Mouse (Mus musculus): ENCODE results near the gene Ift81. TPM values are rescaled to one million over a fixed set of nuclear protein-coding genes. Genes with fewer than 3 reads are reported as not detected.

The Ift81 gene
- polyA plus RNA-seq, 1 experiment from 2014 or later = 17.4 TPM

DNA sequence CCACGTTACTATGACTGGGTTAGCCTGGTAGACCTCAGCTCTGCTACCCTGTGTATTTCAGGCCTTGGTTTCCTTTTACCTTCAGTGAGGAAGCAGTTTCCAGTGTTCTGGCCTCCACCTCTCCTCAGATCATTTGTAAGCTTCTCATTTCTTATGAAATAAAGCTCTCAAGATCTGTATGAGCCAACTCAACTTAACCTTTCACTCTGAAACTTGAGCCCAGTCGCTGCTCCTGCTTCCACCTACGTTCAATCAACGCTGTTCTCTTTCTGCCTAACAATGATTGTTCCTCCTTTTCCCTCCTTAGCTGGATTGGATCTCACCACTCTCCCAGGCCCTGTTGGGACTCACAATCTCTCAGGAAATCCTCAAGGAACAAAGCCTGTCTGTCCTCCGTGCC, 2.7 kb downstream of the Ift81 start:
- Histone ChIP-seq H3K9ac (ENCODE audit: low read length) (no peak overlapping the region), H3K36me3 (ENCODE audit: control insufficient read depth, insufficient read depth, low read length) (0 out of 2 replicates have a peak, but pooled peaks cover under 1% of the 10 kb centered on the region), H3K4me2 (replicated peaks; ENCODE audit: low read depth) (no peak overlapping the region), H3K27me3 (ENCODE audit: control insufficient read depth, insufficient read depth, low read length) (no peaks in the 10 kb centered on the region), H3K4me3 (ENCODE audit: low read depth, low read length) (no peak overlapping the region), H3K9me3 (ENCODE audit: control insufficient read depth, low read length) (no peaks in the 10 kb centered on the region), H3K4me1 (replicated peaks; ENCODE audit: control insufficient read depth, insufficient read depth) (no peaks in the 10 kb centered on the region), H3K27ac (replicated peaks) (peak overlapping the region; percentile 30; the same call in 1 of the 2 replicates)
- 58% methylated on average over 5 of the region's 5 CpGs for WGBS
- ATAC-seq (ENCODE audit: low FRiP score, low TSS enrichment) (no peak), DNase-seq (ENCODE audit: low spot score) (no peak)
- no peak for TF ChIP-seq EP300 (optimal IDR thresholded peaks at IDR 0.05)
- TF ChIP-seq CTCF (IDR thresholded peaks at IDR 0.05; ENCODE audit: low read depth) = no peak

- WGBS = 86% methylated on average over 2 of the region's 2 CpGs
- no peak for TF ChIP-seq EP300 (optimal IDR thresholded peaks at IDR 0.05)
- TF ChIP-seq CTCF (IDR thresholded peaks at IDR 0.05; ENCODE audit: low read depth) = no peak
- H3K4me3 ChIP-seq (ENCODE audit: low read depth, low read length) = no peak overlapping the region
- no peak for ATAC-seq (ENCODE audit: low FRiP score, low TSS enrichment)
- no peak overlapping the region for H3K27ac ChIP-seq (replicated peaks)
- H3K4me2 ChIP-seq (replicated peaks; ENCODE audit: low read depth) = no peak overlapping the region
- no peaks in the 10 kb centered on the region for H3K9me3 ChIP-seq (ENCODE audit: control insufficient read depth, low read length)
- H3K4me1 ChIP-seq (replicated peaks; ENCODE audit: control insufficient read depth, insufficient read depth) = no peaks in the 10 kb centered on the region
- no peak overlapping the region for H3K9ac ChIP-seq (ENCODE audit: low read length)
- no peak for DNase-seq (ENCODE audit: low spot score)
- no peaks in the 10 kb centered on the region for H3K27me3 ChIP-seq (ENCODE audit: control insufficient read depth, insufficient read depth, low read length)
- 0 out of 2 replicates have a peak, but pooled peaks cover 12% of the 10 kb centered on the region for H3K36me3 ChIP-seq (ENCODE audit: control insufficient read depth, insufficient read depth, low read length)
These were observed 9.4 kb downstream of the Ift81 start for GRCm38 (mm10) chr5:122604894-122605293.

GRCm38 (mm10) chr5:122602233-122602632, 12.1 kb downstream of the Ift81 start:
- Histone ChIP-seq H3K4me1 (replicated peaks; ENCODE audit: control insufficient read depth, insufficient read depth) (no peaks in the 10 kb centered on the region), H3K4me3 (ENCODE audit: low read depth, low read length) (no peak overlapping the region), H3K9ac (ENCODE audit: low read length) (no peak overlapping the region), H3K4me2 (replicated peaks; ENCODE audit: low read depth) (no peak overlapping the region), H3K27ac (replicated peaks) (peak overlapping the region; percentile 58; the same call in 1 of the 2 replicates), H3K27me3 (ENCODE audit: control insufficient read depth, insufficient read depth, low read length) (no peaks in the 10 kb centered on the region), H3K36me3 (ENCODE audit: control insufficient read depth, insufficient read depth, low read length) (peaks cover 12% of the 10 kb centered on the region; the same call in 1 of the 2 replicates), H3K9me3 (ENCODE audit: control insufficient read depth, low read length) (no peaks in the 10 kb centered on the region)
- 34% methylated on average over 11 of the region's 11 CpGs for WGBS
- DNase-seq (ENCODE audit: low spot score) (peak; percentile 42), ATAC-seq (ENCODE audit: low FRiP score, low TSS enrichment) (peak; percentile 83)
- TF ChIP-seq CTCF (IDR thresholded peaks at IDR 0.05; ENCODE audit: low read depth) (peak; percentile 52), EP300 (optimal IDR thresholded peaks at IDR 0.05) (no peak)

- no peaks in the 10 kb centered on the region for H3K27me3 ChIP-seq (ENCODE audit: control insufficient read depth, insufficient read depth, low read length)
- TF ChIP-seq CTCF (IDR thresholded peaks at IDR 0.05; ENCODE audit: low read depth) (no peak), EP300 (optimal IDR thresholded peaks at IDR 0.05) (no peak)
- WGBS = 55% methylated on average over 4 of the region's 4 CpGs
- H3K4me3 ChIP-seq (ENCODE audit: low read depth, low read length) = no peak overlapping the region
- no peak overlapping the region; the same call in 1 of the 2 replicates for H3K27ac ChIP-seq (replicated peaks)
- DNase-seq (ENCODE audit: low spot score) (no peak), ATAC-seq (ENCODE audit: low FRiP score, low TSS enrichment) (no peak)
- H3K9ac ChIP-seq (ENCODE audit: low read length) = no peak overlapping the region
- no peak overlapping the region for H3K4me2 ChIP-seq (replicated peaks; ENCODE audit: low read depth)
- H3K9me3 ChIP-seq (ENCODE audit: control insufficient read depth, low read length) = no peaks in the 10 kb centered on the region
- H3K36me3 ChIP-seq (ENCODE audit: control insufficient read depth, insufficient read depth, low read length) = peaks cover 2% of the 10 kb centered on the region; the same call in 1 of the 2 replicates
- H3K4me1 ChIP-seq (replicated peaks; ENCODE audit: control insufficient read depth, insufficient read depth) = no peaks in the 10 kb centered on the region
These were observed 18.8 kb downstream of the Ift81 start for GRCm38 (mm10) chr5:122595470-122595869.

- H3K4me1 ChIP-seq (replicated peaks; ENCODE audit: control insufficient read depth, insufficient read depth) = no peaks in the 10 kb centered on the region
- H3K27ac ChIP-seq (replicated peaks) = no peak overlapping the region
- DNase-seq (ENCODE audit: low spot score) = no peak
- no peaks in the 10 kb centered on the region for H3K9me3 ChIP-seq (ENCODE audit: control insufficient read depth, low read length)
- peaks cover 7% of the 10 kb centered on the region for H3K36me3 ChIP-seq (ENCODE audit: control insufficient read depth, insufficient read depth, low read length)
- H3K9ac ChIP-seq (ENCODE audit: low read length) = no peak overlapping the region
- 87% methylated on average over 4 of the region's 4 CpGs for WGBS
- ATAC-seq (ENCODE audit: low FRiP score, low TSS enrichment) = no peak
- no peak for TF ChIP-seq EP300 (optimal IDR thresholded peaks at IDR 0.05)
- no peak for TF ChIP-seq CTCF (IDR thresholded peaks at IDR 0.05; ENCODE audit: low read depth)
- H3K27me3 ChIP-seq (ENCODE audit: control insufficient read depth, insufficient read depth, low read length) = no peaks in the 10 kb centered on the region
- no peak overlapping the region for H3K4me3 ChIP-seq (ENCODE audit: low read depth, low read length)
- no peak overlapping the region for H3K4me2 ChIP-seq (replicated peaks; ENCODE audit: low read depth)
These were observed 24.4 kb downstream of the Ift81 start for GRCm38 (mm10) chr5:122589891-122590290.

DNA sequence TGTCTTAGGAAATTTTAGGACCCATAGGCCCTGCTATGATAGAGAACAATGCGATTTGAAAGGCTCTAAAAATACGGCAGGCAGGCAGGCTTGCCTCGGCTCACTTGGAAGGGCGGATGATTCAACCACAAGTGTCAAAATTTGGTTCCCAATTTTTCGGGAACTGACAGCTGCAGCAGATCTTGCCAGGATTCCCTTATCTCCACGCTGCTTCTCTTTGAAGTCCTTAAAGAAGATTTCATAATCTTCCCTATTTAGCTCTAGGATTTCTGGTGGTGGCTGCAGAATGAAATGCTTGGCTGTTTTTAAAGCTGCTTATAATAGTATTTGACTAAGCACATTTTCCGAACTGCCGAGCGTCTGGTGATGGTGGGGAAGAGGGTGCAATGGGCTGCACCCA, 28.8 kb downstream of the Ift81 start:
- no peak for TF ChIP-seq EP300 (optimal IDR thresholded peaks at IDR 0.05)
- TF ChIP-seq CTCF (IDR thresholded peaks at IDR 0.05; ENCODE audit: low read depth) = no peak
- ATAC-seq (ENCODE audit: low FRiP score, low TSS enrichment) = no peak

More for the DNA sequence above, 28.8 kb downstream of the Ift81 start:
- Histone ChIP-seq H3K36me3 (ENCODE audit: control insufficient read depth, insufficient read depth, low read length) (peaks cover 10% of the 10 kb centered on the region), H3K4me3 (ENCODE audit: low read depth, low read length) (no peak overlapping the region), H3K27me3 (ENCODE audit: control insufficient read depth, insufficient read depth, low read length) (no peaks in the 10 kb centered on the region), H3K4me2 (replicated peaks; ENCODE audit: low read depth) (no peak overlapping the region), H3K27ac (replicated peaks) (no peak overlapping the region), H3K9ac (ENCODE audit: low read length) (no peak overlapping the region), H3K9me3 (ENCODE audit: control insufficient read depth, low read length) (no peaks in the 10 kb centered on the region), H3K4me1 (replicated peaks; ENCODE audit: control insufficient read depth, insufficient read depth) (no peaks in the 10 kb centered on the region)
- no peak for DNase-seq (ENCODE audit: low spot score)
- WGBS = 84% methylated on average over 9 of the region's 9 CpGs
